Mouse (Mus musculus) hindbrain, postnatal 0 days (tissue): ENCODE data around the gene Nfe2. TPM values are rescaled to one million over a fixed set of nuclear protein-coding genes. Genes with fewer than 3 reads are reported as not detected.
"Not testable (repeated sequence)": the region's sequence is repeated elsewhere in the genome, so short reads cannot be mapped to it uniquely, and the experiment has no call there.

ENCODE experiments used
- ATAC-seq: fragments of 200-750 bp; cut with Nextera tagmentation; 2 replicates; pipeline ENCODE4 v1.8.0; 2017; ENCODE audit warnings: mild to moderate bottlenecking, moderate TSS enrichment, moderate library complexity
- DNase-seq: peaks from one replicate; pipeline ENCODE4 v3.0.0-alpha.2; 2015; ENCODE audit warnings: low spot score
- H3K27ac ChIP-seq: fragments of 300-500 bp; sonication (generic); 2 replicates; pipeline ENCODE4 v1.5.1; 2014; ENCODE audit warnings: mild to moderate bottlenecking
- H3K27me3 ChIP-seq: fragments of 300-500 bp; sonication (generic); 2 replicates; pipeline ENCODE4 v1.6.1; 2014; ENCODE audit warnings: low read length, mixed read lengths; ENCODE audit not compliant: insufficient read depth
- H3K36me3 ChIP-seq: fragments of 300-500 bp; sonication (generic); 2 replicates; pipeline ENCODE4 v1.6.1; 2014; ENCODE audit warnings: low read length, mixed read lengths; ENCODE audit not compliant: insufficient read depth
- H3K4me1 ChIP-seq: fragments of 300-500 bp; sonication (generic); 2 replicates; pipeline ENCODE4 v1.6.1; 2014; ENCODE audit warnings: antibody characterized with exemption, low read length, mixed read lengths; ENCODE audit not compliant: insufficient read depth
- H3K4me2 ChIP-seq: fragments of 300-500 bp; sonication (generic); 2 replicates; pipeline ENCODE4 v1.6.1; 2014; ENCODE audit warnings: low read depth, mild to moderate bottlenecking, low read length, moderate library complexity, mixed read lengths
- H3K4me3 ChIP-seq: fragments of 300-500 bp; sonication (generic); 2 replicates; pipeline ENCODE4 v1.5.1; 2014; ENCODE audit warnings: low read length
- H3K9ac ChIP-seq: fragments of 300-500 bp; sonication (generic); replicated peaks from 2 replicates; pipeline ENCODE4 v1.6.1; 2014; ENCODE audit warnings: mild to moderate bottlenecking, low read length, moderate library complexity, mixed read lengths
- H3K9me3 ChIP-seq: fragments of 300-500 bp; sonication (generic); 2 replicates; pipeline ENCODE4 v1.6.1; 2016; ENCODE audit warnings: low read length, mixed read lengths
- CTCF ChIP-seq: IDR thresholded peaks from 2 replicates; pipeline ENCODE4 v1.5.1; 2016; ENCODE audit warnings: antibody characterized with exemption, control low read depth, low read depth
- WGBS: fragments of 180-500 bp; shearing (Covaris S2); extraction: QIAGEN DNeasy Blood & Tissue Kit; methylation state at CpG from one replicate; pipeline ENCODE4 v1.1.7; 2014; 5-methylcytosine and 5-hydroxymethylcytosine counted together
- polyA plus RNA-seq: library from polyadenylated mRNA; unstranded; fragments of >200 nt; fragmentation: Nextera tagmentation; extraction: Ambion mirVana; gene quantifications from 2 replicates; pipeline ENCODE4 v1.2.1, GENCODE M21; 2015
- total RNA-seq: library from RNA; depleted of rRNA; stranded (reverse); fragments of >200 nt; gene quantifications from 2 replicates; pipeline ENCODE4 v1.2.3, GENCODE M21; 2014

Gene Nfe2
- total and polyA plus RNA-seq, 2 experiments from 2014 or later = 0.33 to 0.63 TPM

- no peak overlapping the region for H3K4me2 ChIP-seq
- 0 out of 2 replicates have a peak, but pooled peaks cover 3% of the 10 kb centered on the region for H3K4me1 ChIP-seq
- H3K4me3 ChIP-seq = no peak overlapping the region
- no peaks in the 10 kb centered on the region for H3K27me3 ChIP-seq
- peak; percentile 44 for TF ChIP-seq CTCF
- no peaks in the 10 kb centered on the region for H3K36me3 ChIP-seq
- peak overlapping the region; percentile 51; the same call in 1 of the 2 replicates for H3K27ac ChIP-seq
- no peaks in the 10 kb centered on the region for H3K9me3 ChIP-seq
- WGBS = 41% methylated on average over 2 of the region's 2 CpGs
- H3K9ac ChIP-seq = no peak overlapping the region
- no peak for ATAC-seq
- DNase-seq = no peak
Measured at GRCm38 (mm10) chr15:103284647-103285046, 26.4 kb upstream of the Nfe2 start.

- H3K27me3 ChIP-seq = no peaks in the 10 kb centered on the region
- 0 out of 2 replicates have a peak, but pooled peaks cover 3% of the 10 kb centered on the region for H3K4me1 ChIP-seq
- H3K4me2 ChIP-seq = no peak overlapping the region
- H3K27ac ChIP-seq = no peak overlapping the region
- no peaks in the 10 kb centered on the region for H3K9me3 ChIP-seq
- peak; percentile 66 for TF ChIP-seq CTCF
- ATAC-seq = no peak
- peak; percentile 64 for DNase-seq
- H3K4me3 ChIP-seq = no peak overlapping the region
- H3K36me3 ChIP-seq = no peaks in the 10 kb centered on the region
- WGBS = 59% methylated on average over 3 of the region's 3 CpGs
- H3K9ac ChIP-seq = no peak overlapping the region
Measured at GRCm38 (mm10) chr15:103284066-103284465, 25.9 kb upstream of the Nfe2 start.

DNA sequence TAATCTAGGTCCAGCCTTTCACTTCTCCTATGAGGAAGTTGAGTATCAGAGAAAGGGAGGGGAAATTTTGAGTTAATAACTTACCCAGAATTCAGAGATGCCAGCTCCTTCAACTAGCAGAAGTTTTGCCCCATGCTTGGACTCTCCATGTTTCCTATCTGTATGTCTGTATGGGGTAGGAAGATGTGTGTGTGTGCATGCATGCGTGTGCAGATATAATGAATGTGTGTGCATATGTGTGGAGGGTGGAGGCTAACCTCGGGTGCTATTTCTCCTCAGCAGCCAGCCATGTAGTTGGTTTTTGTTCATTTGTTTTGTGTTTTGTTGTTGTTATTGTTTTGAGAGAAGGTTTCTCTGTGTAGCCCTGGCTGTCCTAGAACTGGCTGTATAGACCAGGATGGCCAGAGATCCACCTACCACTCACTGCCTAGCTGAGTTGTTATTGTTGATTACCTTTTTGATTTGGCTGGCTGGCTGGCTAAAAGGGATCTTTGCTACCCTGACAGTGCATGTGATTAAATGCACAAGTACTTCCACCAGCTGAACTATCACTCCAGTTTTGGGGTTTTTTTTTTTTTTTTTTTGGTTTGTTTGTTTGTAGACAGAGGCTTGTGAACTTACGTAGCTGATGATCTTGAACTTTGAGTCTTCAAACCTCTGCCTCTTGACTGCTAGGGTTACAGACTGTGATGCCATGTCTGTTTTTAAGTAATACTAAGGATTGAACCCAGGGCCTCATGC, 23.4 kb upstream of the Nfe2 start:
- TF ChIP-seq CTCF = no peak
- H3K4me2 ChIP-seq = no peak overlapping the region
- 91% methylated on average over 3 of the region's 3 CpGs for WGBS

GRCm38 (mm10) chr15:103280817-103281464, 22.7 kb upstream of the Nfe2 start:
- Histone ChIP-seq H3K9me3 (no peaks in the 10 kb centered on the region), H3K27ac (no peak overlapping the region), H3K4me1 (0 out of 2 replicates have a peak, but pooled peaks cover 3% of the 10 kb centered on the region), H3K9ac (no peak overlapping the region), H3K27me3 (no peaks in the 10 kb centered on the region), H3K4me3 (no peak overlapping the region), H3K4me2 (no peak overlapping the region), H3K36me3 (no peaks in the 10 kb centered on the region)
- WGBS = 69% methylated on average over 3 of the region's 3 CpGs
- TF ChIP-seq CTCF = peak; percentile 68
- no peak for ATAC-seq
- DNase-seq = peak; percentile 64

More for the DNA sequence above, 23.4 kb upstream of the Nfe2 start:
- DNase-seq = no peak
- no peaks in the 10 kb centered on the region for H3K36me3 ChIP-seq
- H3K9me3 ChIP-seq = no peaks in the 10 kb centered on the region
- no peak overlapping the region for H3K27ac ChIP-seq
- H3K27me3 ChIP-seq = no peaks in the 10 kb centered on the region
- ATAC-seq = no peak
- H3K9ac ChIP-seq = no peak overlapping the region
- H3K4me1 ChIP-seq = 0 out of 2 replicates have a peak, but pooled peaks cover 3% of the 10 kb centered on the region
- no peak overlapping the region for H3K4me3 ChIP-seq

GRCm38 (mm10) chr15:103279750-103280149, 21.5 kb upstream of the Nfe2 start:
- H3K9ac ChIP-seq = no peak overlapping the region
- H3K27me3 ChIP-seq = no peaks in the 10 kb centered on the region
- 59% methylated on average over 3 of the region's 3 CpGs for WGBS

DNA sequence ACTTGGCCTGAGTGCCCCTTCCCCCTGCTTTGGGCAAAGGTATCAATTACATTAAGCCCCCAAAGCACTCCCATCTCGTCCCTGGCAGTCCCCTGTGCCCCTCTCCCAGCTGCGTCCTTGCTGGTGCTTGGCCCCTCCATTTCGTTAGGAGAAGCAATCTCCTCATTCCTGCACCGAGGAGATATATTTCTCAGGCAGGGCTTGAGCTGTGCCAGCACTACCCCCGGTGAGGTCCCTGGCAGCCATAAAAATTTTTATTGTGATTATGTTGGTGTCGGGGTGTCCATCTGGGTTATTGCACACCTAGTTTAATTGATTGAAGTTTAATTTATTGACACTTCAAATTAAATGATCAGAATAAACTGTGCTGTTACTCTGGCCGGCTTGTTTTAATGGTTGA, 19.7 kb upstream of the Nfe2 start:
- ATAC-seq (no peak), DNase-seq (no peak)
- H3K4me1 ChIP-seq = peaks cover 8% of the 10 kb centered on the region; the same call in 1 of the 2 replicates
- H3K9ac ChIP-seq = no peak overlapping the region
- no peaks in the 10 kb centered on the region for H3K27me3 ChIP-seq
- H3K36me3 ChIP-seq = no peaks in the 10 kb centered on the region
- H3K27ac ChIP-seq = no peak overlapping the region
- H3K9me3 ChIP-seq = no peaks in the 10 kb centered on the region
- no peak overlapping the region for H3K4me2 ChIP-seq
- TF ChIP-seq CTCF = no peak
- H3K4me3 ChIP-seq = no peak overlapping the region
- 62% methylated on average over 7 of the region's 7 CpGs for WGBS

More at GRCm38 (mm10) chr15:103279750-103280149, 21.5 kb upstream of the Nfe2 start:
- no peak for ATAC-seq
- peak; percentile 28 for DNase-seq
- TF ChIP-seq CTCF = peak; percentile 54
- no peaks in the 10 kb centered on the region for H3K9me3 ChIP-seq
- H3K36me3 ChIP-seq = no peaks in the 10 kb centered on the region
- no peak overlapping the region for H3K4me3 ChIP-seq
- H3K27ac ChIP-seq = no peak overlapping the region
- no peak overlapping the region for H3K4me2 ChIP-seq
- no peaks in the 10 kb centered on the region for H3K4me1 ChIP-seq

DNA sequence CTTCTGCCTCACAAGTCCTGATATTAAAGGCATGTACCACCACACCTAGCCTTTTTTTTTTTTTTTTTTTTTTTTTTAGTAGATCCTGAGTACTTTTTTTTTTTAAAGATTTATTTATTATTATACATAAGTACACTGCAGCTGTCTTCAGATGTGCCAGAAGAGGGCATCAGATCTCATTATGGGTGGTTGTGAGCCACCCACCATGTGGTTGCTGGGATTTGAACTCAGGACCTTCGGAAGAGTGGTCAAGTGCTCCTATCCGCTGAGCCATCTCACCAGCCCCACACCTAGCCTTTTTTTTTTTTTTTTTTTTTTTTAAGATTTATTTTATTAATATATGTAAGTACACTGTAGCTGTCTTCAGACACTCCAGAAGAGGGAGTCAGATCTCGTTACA, 17.7 kb upstream of the Nfe2 start:
- not testable (repeated sequence) for H3K27me3 ChIP-seq, H3K36me3 ChIP-seq, H3K4me1 ChIP-seq, DNase-seq, ATAC-seq, H3K4me2 ChIP-seq, H3K9ac ChIP-seq, H3K4me3 ChIP-seq, H3K9me3 ChIP-seq, H3K27ac ChIP-seq
- 96% methylated on average over 3 of the region's 3 CpGs for WGBS
